Mouse (Mus musculus) liver, embryonic 14.5 days (tissue): ENCODE data around the gene Gm49661.

Experiments used
- CTCF ChIP-seq: IDR thresholded peaks from 2 replicates; pipeline ENCODE4 v1.5.1; 2016; ENCODE audit warnings: antibody characterized with exemption, low read depth, control low read depth
- EP300 ChIP-seq: IDR thresholded peaks from 2 replicates; pipeline ENCODE4 v1.6.1; 2016; ENCODE audit warnings: antibody characterized with exemption, low read depth

DNA sequence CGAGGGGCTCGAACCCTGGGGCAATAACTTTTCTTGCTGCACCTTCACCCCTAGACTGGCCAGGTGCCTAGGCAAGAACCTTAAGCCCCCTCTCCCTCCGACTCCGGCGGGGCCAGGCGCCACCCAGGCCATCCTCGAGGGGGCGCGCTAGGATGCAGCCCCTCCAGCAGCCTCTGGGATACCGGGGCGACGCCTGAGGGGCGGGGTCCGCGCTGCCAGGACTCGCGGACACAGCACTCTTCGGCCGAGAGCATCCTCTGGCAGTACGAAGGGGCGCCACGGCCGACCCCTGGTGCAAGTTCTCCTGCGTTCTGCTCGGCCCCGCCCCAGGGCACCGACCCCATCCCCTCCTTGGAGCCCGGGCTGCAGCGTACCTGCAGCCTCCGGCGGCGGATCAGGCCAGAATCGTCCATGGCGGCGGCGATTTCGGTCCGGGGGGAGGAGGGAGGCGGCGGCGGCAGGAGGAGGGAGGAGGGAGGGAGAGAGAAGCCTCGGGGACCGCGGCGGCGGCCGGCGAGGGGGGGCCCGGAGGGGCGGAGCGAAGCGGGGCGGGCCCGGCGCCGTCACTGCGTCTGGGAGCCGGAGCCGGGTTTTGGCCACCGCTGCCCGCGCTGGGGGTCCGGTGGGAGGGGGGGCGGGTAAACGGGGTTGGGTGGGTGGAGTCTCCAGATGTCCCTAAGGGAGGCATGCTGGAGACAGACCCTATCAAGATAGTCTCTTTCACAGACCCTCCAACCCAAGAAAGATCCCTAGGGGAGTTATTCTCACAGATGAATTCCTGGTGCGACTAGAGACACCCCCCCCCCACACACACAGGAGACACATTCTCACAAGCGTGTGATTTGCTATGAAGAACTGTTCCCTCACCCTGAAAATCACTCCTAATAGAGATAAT is 23.4 kb downstream of the Gm49661 start:
- TF ChIP-seq CTCF (no peak), EP300 (no peak)
